Mouse (Mus musculus): Measurements from ENCODE around the gene Pafah2. TPM values are rescaled to one million over a fixed set of nuclear protein-coding genes. Genes with fewer than 3 reads are reported as not detected.

The Pafah2 gene
- polyA plus RNA-seq, 2 experiments, result 4.3 to 5.4 TPM

DNA sequence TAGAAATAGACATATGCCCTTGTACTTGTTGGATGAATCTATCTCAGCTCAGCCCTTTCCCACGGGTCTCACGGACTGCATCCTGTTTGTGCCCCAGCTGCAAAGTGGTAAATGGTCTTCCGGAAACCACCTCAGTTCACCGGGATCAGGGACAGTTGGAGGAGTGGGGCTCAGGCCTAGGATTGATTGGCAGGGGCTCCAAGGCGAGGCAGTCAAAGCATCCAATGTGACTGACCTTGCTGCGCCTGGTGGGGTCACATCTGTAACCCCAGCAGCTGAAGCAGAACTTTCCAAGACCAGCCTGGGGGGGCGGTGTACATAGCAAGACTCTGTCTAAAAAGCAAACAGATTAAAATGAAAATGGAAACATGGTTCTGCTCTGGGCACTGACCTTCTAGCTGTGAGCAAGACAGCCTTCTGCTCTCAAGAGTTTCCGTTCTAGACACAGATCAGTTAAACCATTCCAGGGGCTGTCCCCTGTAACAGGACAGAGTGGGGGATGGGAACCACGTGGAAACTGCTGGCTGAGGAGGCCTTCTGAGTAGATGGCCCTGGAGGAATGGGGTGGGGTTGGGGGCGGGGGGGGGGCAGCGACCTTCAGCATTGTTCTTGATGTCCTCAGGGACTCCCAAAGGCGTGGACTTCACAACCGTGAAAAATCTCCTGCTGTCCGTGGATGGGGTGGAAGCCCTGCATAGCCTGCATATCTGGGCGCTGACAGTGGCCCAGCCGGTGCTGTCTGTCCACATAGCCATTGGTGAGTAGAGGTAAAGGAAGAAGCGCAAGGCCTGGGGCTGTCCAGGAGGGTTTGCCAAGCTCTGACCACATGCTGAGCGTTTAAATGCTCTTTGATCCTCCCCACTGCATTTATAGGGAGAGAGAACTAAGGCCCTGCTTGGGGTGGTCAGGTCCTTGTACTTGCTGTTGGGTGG is 44.5 kb upstream of the Pafah2 start:
- no peaks in the 10 kb centered on the region for H3K27me3 ChIP-seq (ENCODE audit: control insufficient read depth, insufficient read depth, low read length)
- H3K4me1 ChIP-seq (replicated peaks; ENCODE audit: control insufficient read depth in 2 of 2, insufficient read depth in 2 of 2, low read length in 1 of 2), result no peaks in the 10 kb centered on the region
- no peak overlapping the region for H3K9ac ChIP-seq (replicated peaks)
- H3K27ac ChIP-seq, result no peak overlapping the region
- DNase-seq (ENCODE audit: low read depth in 3 of 3, low spot score in 3 of 3) (no peak), ATAC-seq (ENCODE audit: insufficient read depth) (no peak)
- H3K9me3 ChIP-seq (ENCODE audit: control insufficient read depth, low read length), result no peaks in the 10 kb centered on the region
- TF ChIP-seq CTCF (IDR thresholded peaks at IDR 0.05; ENCODE audit: low read depth) (no peak), EP300 (IDR thresholded peaks at IDR 0.05; ENCODE audit: low read depth) (no peak)
- WGBS (ENCODE audit: insufficient replicate concordance), result 39% methylated on average over 18 of the region's 18 CpGs
- no peak overlapping the region for H3K4me3 ChIP-seq (ENCODE audit: insufficient read depth in 1 of 2, low read depth in 2 of 2, low read length in 2 of 2)
- H3K4me2 ChIP-seq (ENCODE audit: low read depth), result no peak overlapping the region
- no peaks in the 10 kb centered on the region for H3K36me3 ChIP-seq (replicated peaks; ENCODE audit: control insufficient read depth, insufficient read depth, low read depth)

GRCm38 (mm10) chr4:134352261-134352707 is 43.8 kb upstream of the Pafah2 start:
- H3K27me3 ChIP-seq (ENCODE audit: control insufficient read depth, insufficient read depth, low read length), result no peaks in the 10 kb centered on the region
- no peaks in the 10 kb centered on the region for H3K9me3 ChIP-seq (ENCODE audit: control insufficient read depth, low read length)
- WGBS (ENCODE audit: insufficient replicate concordance), result 68% methylated on average over 12 of the region's 12 CpGs
- no peak for ATAC-seq (ENCODE audit: insufficient read depth)
- H3K4me2 ChIP-seq (ENCODE audit: low read depth), result no peak overlapping the region
- no peak overlapping the region for H3K27ac ChIP-seq
- no peaks in the 10 kb centered on the region for H3K36me3 ChIP-seq (replicated peaks; ENCODE audit: control insufficient read depth, insufficient read depth, low read depth)
- no peak for DNase-seq (ENCODE audit: low read depth in 3 of 3, low spot score in 3 of 3)
- H3K9ac ChIP-seq (replicated peaks), result no peak overlapping the region
- no peak overlapping the region for H3K4me3 ChIP-seq (ENCODE audit: insufficient read depth in 1 of 2, low read depth in 2 of 2, low read length in 2 of 2)
- no peak for TF ChIP-seq EP300 (IDR thresholded peaks at IDR 0.05; ENCODE audit: low read depth)
- TF ChIP-seq CTCF (IDR thresholded peaks at IDR 0.05; ENCODE audit: low read depth), result no peak
- no peaks in the 10 kb centered on the region; a peak in 1 of 4 replicates for H3K4me1 ChIP-seq (replicated peaks; ENCODE audit: control insufficient read depth in 2 of 2, insufficient read depth in 2 of 2, low read length in 1 of 2)

- no peak for TF ChIP-seq CTCF (IDR thresholded peaks at IDR 0.05; ENCODE audit: low read depth)
- TF ChIP-seq EP300 (IDR thresholded peaks at IDR 0.05; ENCODE audit: low read depth), result no peak
- Histone ChIP-seq H3K9ac (replicated peaks) (no peak overlapping the region), H3K4me3 (ENCODE audit: insufficient read depth in 1 of 2, low read depth in 2 of 2, low read length in 2 of 2) (no peak overlapping the region), H3K36me3 (replicated peaks; ENCODE audit: control insufficient read depth, insufficient read depth, low read depth) (no peaks in the 10 kb centered on the region), H3K9me3 (ENCODE audit: control insufficient read depth, low read length) (no peaks in the 10 kb centered on the region), H3K4me2 (ENCODE audit: low read depth) (no peak overlapping the region), H3K27me3 (ENCODE audit: control insufficient read depth, insufficient read depth, low read length) (no peaks in the 10 kb centered on the region), H3K27ac (no peak overlapping the region), H3K4me1 (replicated peaks; ENCODE audit: control insufficient read depth in 2 of 2, insufficient read depth in 2 of 2, low read length in 1 of 2) (no peaks in the 10 kb centered on the region; a peak in 1 of 4 replicates)
- DNase-seq (ENCODE audit: low read depth in 3 of 3, low spot score in 3 of 3), result no peak
- ATAC-seq (ENCODE audit: insufficient read depth), result no peak
- WGBS (ENCODE audit: insufficient replicate concordance), result 69% methylated on average over 7 of the region's 7 CpGs
Measured at GRCm38 (mm10) chr4:134352929-134353328, 43.2 kb upstream of the Pafah2 start.

- no peaks in the 10 kb centered on the region for H3K9me3 ChIP-seq (ENCODE audit: control insufficient read depth, low read length)
- 29% methylated on average over 5 of the region's 5 CpGs for WGBS (ENCODE audit: insufficient replicate concordance)
Measured at GRCm38 (mm10) chr4:134353527-134354409, 42.4 kb upstream of the Pafah2 start.

More at GRCm38 (mm10) chr4:134353527-134354409, 42.4 kb upstream of the Pafah2 start:
- no peaks in the 10 kb centered on the region for H3K27me3 ChIP-seq (ENCODE audit: control insufficient read depth, insufficient read depth, low read length)
- H3K9ac ChIP-seq (replicated peaks), result no peak overlapping the region
- no peak overlapping the region for H3K27ac ChIP-seq
- no peaks in the 10 kb centered on the region for H3K36me3 ChIP-seq (replicated peaks; ENCODE audit: control insufficient read depth, insufficient read depth, low read depth)
- H3K4me1 ChIP-seq (replicated peaks; ENCODE audit: control insufficient read depth in 2 of 2, insufficient read depth in 2 of 2, low read length in 1 of 2), result no peaks in the 10 kb centered on the region; a peak in 1 of 4 replicates
- H3K4me2 ChIP-seq (ENCODE audit: low read depth), result no peak overlapping the region
- DNase-seq (ENCODE audit: low read depth in 3 of 3, low spot score in 3 of 3) (no peak), ATAC-seq (ENCODE audit: insufficient read depth) (no peak)
- TF ChIP-seq EP300 (IDR thresholded peaks at IDR 0.05; ENCODE audit: low read depth) (no peak), CTCF (IDR thresholded peaks at IDR 0.05; ENCODE audit: low read depth) (no peak)
- H3K4me3 ChIP-seq (ENCODE audit: insufficient read depth in 1 of 2, low read depth in 2 of 2, low read length in 2 of 2), result no peak overlapping the region

Measured in liver, embryonic 14.5 days (tissue).